Mouse (Mus musculus) frontal cortex, postnatal 36 days (tissue): ENCODE measurements at regions not wholly inside any gene's neighbourhood (a gene's known extent, or its start where the extent isn't known, plus 50 kb on each side); places are given as distances from the start of the nearest gene placed in this dataset.

Source experiments
- DNase-seq, 2 experiments: peaks; one replicate each; pipeline ENCODE4 v3.0.0; 2022; ENCODE audit warnings: low spot score in 2 of 2

DNA sequence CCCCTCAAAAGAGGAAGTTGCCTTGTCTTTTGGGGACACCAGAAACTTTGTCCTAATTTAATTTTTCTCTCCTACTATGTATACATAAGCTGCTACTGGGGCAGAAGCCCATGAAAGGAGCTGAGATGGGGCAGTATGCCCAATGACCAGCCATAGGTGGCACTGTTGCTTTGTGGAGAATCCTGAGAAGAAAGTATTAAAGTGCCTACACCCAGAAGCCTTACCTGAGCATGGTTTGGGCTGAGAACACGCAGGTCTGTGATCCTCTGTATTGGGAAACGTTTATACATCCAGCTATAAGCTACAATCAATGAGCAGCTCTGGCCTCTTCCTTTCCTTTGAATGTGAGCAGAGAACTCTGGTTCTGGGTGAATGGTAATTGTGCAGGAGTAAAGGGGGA, 1088.5 kb downstream of the Jrkl start:
- peak in 1 of 2 experiments; percentile 1 for DNase-seq

DNA sequence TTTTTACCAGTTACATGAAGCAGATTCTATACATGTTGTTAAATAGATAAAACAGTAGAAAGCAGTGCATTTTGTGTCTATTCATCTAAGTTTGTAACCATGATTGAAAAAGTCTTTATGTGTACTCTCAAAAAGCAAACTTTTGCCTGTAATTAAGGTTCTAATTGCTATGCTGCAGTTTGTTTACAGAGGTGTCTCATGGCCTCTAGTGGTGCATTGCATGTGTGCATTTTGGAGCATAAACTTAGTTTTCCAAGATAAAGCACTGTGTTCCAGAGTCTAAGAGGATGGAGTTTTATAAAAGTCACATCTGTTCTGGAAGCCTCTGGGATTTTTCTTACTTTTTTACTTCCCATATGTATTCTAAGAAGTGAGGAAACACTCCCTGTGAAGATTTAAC, 1132.3 kb downstream of the Jrkl start:
- DNase-seq, result peak in 1 of 2 experiments; percentile 3
